Mouse (Mus musculus) testis, adult 2 months (tissue): Measurements from ENCODE around the gene Itgae. TPM values are rescaled to one million over a fixed set of nuclear protein-coding genes. Genes with fewer than 3 reads are reported as not detected.

ENCODE experiments used
- H3K27ac ChIP-seq: fragments of 200-500 bp; 2 replicates; pipeline ENCODE4 v1.5.1; 2012; ENCODE audit warnings: low read depth, low read length; ENCODE audit not compliant: control insufficient read depth, insufficient read depth
- H3K27me3 ChIP-seq: fragments of 200-500 bp; 2 replicates; pipeline ENCODE4 v1.6.1; 2012; ENCODE audit warnings: mild to moderate bottlenecking, low read length, moderate library complexity; ENCODE audit not compliant: control insufficient read depth, insufficient read depth
- H3K36me3 ChIP-seq: fragments of 200-500 bp; 2 replicates; pipeline ENCODE4 v1.6.1; 2012; ENCODE audit warnings: mild to moderate bottlenecking, low read length; ENCODE audit not compliant: control insufficient read depth, insufficient read depth
- H3K4me1 ChIP-seq: fragments of 200-500 bp; 2 replicates; pipeline ENCODE4 v1.6.1; 2012; ENCODE audit warnings: low read length; ENCODE audit not compliant: control insufficient read depth, insufficient read depth
- H3K4me3 ChIP-seq: fragments of 200-500 bp; 2 replicates; pipeline ENCODE4 v1.5.1; 2012; ENCODE audit warnings: low read depth, mild to moderate bottlenecking, low read length, moderate library complexity, mixed read lengths; ENCODE audit not compliant: control insufficient read depth
- CTCF ChIP-seq: fragments of 200-500 bp; IDR thresholded peaks from 2 replicates; pipeline ENCODE4 v1.5.1; 2012; ENCODE audit warnings: low read depth, mild to moderate bottlenecking, inconsistent platforms, low read length, moderate library complexity; ENCODE audit not compliant: control insufficient read depth, insufficient read depth, insufficient replicate concordance
- POLR2A ChIP-seq: fragments of 200-500 bp; IDR thresholded peaks from 2 replicates; pipeline ENCODE4 v1.6.1; 2012; ENCODE audit warnings: low read depth, mild to moderate bottlenecking, inconsistent platforms, low read length, moderate library complexity; ENCODE audit not compliant: control insufficient read depth
- polyA plus RNA-seq: library from polyadenylated mRNA; depleted of rRNA; stranded (reverse); fragments of >200 nt; gene quantifications from 2 replicates; pipeline ENCODE4 v1.2.3, GENCODE M21; 2012; rRNA removed

Gene Itgae
- polyA plus RNA-seq, 1 experiment, result 13.7 TPM

DNA sequence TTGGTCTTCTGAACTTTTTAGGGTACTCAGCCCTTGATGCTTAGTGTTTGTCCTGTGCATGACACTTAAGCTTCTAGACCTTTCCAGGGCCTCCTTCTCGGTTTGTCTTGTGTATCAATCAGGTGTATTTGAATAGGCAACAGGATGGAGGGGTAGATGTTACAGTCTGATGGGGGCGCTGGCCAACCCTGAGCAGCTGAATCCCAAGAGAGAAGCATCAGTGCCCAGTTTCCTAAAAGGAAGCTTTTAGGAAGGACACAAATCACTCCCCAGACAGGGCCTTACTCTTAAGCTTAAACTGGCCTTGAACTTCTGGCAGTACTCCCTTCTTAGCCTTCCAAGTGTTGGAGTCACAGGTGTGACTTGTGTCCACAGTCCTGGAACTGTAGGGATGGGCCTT lies 87.5 kb downstream of the Itgae start:
- TF ChIP-seq POLR2A, result no peak
- no peak for TF ChIP-seq CTCF
- H3K27ac ChIP-seq, result no peak overlapping the region
- peak overlapping the region; percentile 95 for H3K4me3 ChIP-seq
- H3K36me3 ChIP-seq, result no peaks in the 10 kb centered on the region
- H3K27me3 ChIP-seq, result no peaks in the 10 kb centered on the region
- peaks cover 6% of the 10 kb centered on the region for H3K4me1 ChIP-seq

DNA sequence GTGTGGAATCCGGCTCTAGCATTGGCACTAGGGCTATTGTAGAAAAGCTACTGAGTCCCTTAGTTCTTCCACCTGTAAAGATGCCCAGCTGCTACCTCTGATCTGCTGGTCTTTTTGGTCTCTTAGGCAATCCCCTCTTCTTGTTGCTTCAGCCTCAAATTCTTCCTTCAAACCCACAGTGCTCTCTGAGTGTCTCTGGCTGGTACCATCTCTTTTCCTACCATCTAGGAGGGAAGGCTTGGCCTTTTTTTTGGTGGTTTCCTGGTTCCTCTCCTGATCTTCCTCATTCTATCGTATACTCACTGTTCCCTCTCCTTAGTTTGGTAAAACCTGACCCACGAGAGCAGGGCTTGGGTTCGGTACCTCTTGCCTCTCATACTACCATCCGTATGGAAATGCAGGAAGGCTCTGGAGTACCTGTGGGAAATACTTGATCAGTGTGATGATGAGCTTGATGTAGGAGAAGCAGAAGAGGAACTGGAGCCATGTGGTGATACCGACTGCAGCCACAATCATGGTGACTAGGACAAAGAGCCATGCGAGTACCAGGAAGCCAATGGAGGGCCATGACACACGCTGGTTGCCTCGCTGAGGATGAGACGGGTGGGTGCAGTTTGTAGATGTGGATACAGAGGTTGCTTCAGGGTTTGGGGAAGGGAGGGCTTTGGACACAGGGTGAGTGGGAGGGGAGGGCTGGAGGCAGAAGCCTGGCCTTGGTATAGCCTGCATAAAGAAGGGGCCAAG lies 95.7 kb downstream of the Itgae start:
- Histone ChIP-seq H3K27me3 (no peaks in the 10 kb centered on the region), H3K27ac (no peak overlapping the region), H3K4me3 (no peak overlapping the region), H3K4me1 (no peaks in the 10 kb centered on the region), H3K36me3 (peaks cover 1% of the 10 kb centered on the region)
- TF ChIP-seq POLR2A (no peak), CTCF (no peak)

DNA sequence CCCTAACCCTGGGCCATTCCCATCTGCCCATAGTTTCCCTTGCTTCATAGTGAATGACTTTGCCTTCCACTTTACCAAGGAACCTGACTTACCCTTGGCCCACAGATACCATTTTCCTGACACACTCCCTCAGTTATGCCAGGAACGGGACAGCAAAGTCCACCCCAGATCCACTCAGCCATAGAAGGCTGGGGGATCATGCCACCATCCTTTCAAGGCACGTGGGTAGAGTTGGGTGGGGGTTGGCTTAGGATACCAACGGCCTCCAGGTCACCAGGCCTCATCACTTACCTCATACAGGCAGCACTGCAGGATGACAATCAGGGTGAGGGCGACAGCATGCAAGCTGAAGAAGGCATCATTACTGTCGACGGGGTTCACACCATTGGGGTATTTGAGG lies 96.8 kb downstream of the Itgae start:
- TF ChIP-seq CTCF, result no peak
- no peak for TF ChIP-seq POLR2A
- no peak overlapping the region for H3K27ac ChIP-seq
- no peak overlapping the region for H3K4me3 ChIP-seq
- H3K27me3 ChIP-seq, result no peaks in the 10 kb centered on the region
- H3K36me3 ChIP-seq, result peaks cover 3% of the 10 kb centered on the region
- no peaks in the 10 kb centered on the region for H3K4me1 ChIP-seq

DNA sequence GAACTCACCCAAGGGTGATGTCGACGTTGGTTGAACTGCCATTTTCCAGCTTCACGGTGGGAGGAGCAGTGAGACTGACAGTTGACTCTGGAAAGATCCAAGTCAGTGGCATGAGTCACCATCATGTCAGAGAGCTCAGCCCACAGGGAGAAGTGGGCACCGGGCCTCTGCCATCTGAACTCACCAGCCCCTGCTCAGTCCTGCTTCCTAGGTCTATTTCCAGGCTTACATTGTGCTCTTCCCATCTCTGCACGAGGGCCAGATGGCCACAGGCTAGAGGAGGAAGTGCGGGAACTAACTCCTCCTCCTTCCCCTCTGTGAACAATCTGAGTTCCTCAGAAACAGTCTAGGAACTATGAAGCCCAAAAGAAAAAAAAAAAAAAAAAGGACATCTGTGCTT lies 102.7 kb downstream of the Itgae start:
- H3K36me3 ChIP-seq, result peaks cover 3% of the 10 kb centered on the region
- H3K4me1 ChIP-seq, result no peaks in the 10 kb centered on the region
- no peak overlapping the region for H3K4me3 ChIP-seq
- H3K27ac ChIP-seq, result no peak overlapping the region
- no peaks in the 10 kb centered on the region for H3K27me3 ChIP-seq
- TF ChIP-seq POLR2A, result no peak
- TF ChIP-seq CTCF, result no peak

DNA sequence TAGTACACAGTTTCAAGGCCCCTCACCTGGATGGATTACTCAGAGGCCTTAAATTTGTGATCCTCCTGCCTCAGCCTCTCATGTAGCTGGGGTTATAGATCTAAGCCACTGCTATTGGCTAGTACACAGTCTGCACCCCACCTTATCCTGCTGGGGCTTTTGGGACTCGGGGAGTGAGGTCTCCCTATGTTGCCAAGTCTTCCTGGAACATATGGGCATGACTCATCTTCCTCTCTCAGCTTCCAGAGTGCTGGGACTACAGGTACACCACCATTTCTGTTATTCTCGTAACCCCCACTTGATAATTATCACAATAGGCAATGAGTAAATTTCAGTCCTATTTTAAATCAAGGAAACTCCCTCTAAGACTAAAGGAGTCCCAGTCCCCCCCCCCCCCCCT lies 104.1 kb downstream of the Itgae start:
- peaks cover 5% of the 10 kb centered on the region for H3K4me1 ChIP-seq
- TF ChIP-seq CTCF (no peak), POLR2A (no peak)
- no peaks in the 10 kb centered on the region for H3K27me3 ChIP-seq
- H3K4me3 ChIP-seq, result no peak overlapping the region
- H3K36me3 ChIP-seq, result peaks cover 3% of the 10 kb centered on the region
- H3K27ac ChIP-seq, result no peak overlapping the region

Other genes with a start within 250 kb of the Itgae start
- 4.8 and 4.9 TPM in 2 replicates for gene Atp2a3, start 129.4 kb upstream of the Itgae start, polyA plus RNA-seq
- gene P2rx1, start 91.5 kb upstream of the Itgae start, polyA plus RNA-seq, result 0.44 and 6.8 TPM in 2 replicates
- 0.96 and 1.1 TPM in 2 replicates for gene Camkk1, start 71.6 kb upstream of the Itgae start, polyA plus RNA-seq
- 1.6 and 1.8 TPM in 2 replicates for gene Ncbp3, start 42.8 kb upstream of the Itgae start, polyA plus RNA-seq
- 256 and 297 TPM in 2 replicates for gene Haspin, start 47.7 kb downstream of the Itgae start, polyA plus RNA-seq
- 0.54 and 1.00 TPM in 2 replicates for gene P2rx5, start 69.8 kb downstream of the Itgae start, polyA plus RNA-seq
- gene Emc6, start 86.5 kb downstream of the Itgae start, polyA plus RNA-seq, result 33.1 and 36.0 TPM in 2 replicates
- 8.7 and 14.5 TPM in 2 replicates for gene Tax1bp3, start 86.5 kb downstream of the Itgae start, polyA plus RNA-seq
- gene Ctns, start 108.5 kb downstream of the Itgae start, polyA plus RNA-seq, result 17.8 and 18.3 TPM in 2 replicates
- gene Shpk, start 108.9 kb downstream of the Itgae start, polyA plus RNA-seq, result 1.8 and 2.0 TPM in 2 replicates
- 0.17 and 1.6 TPM in 2 replicates for gene Trpv1, start 143.7 kb downstream of the Itgae start, polyA plus RNA-seq
- 0.04 and 0.05 TPM in 2 replicates for gene Trpv3, start 176.8 kb downstream of the Itgae start, polyA plus RNA-seq
- 3.1 and 3.6 TPM in 2 replicates for gene Aspa, start 239.0 kb downstream of the Itgae start, polyA plus RNA-seq
- gene Gm49340, start 239.2 kb downstream of the Itgae start, polyA plus RNA-seq, result 0.40 and 0.59 TPM in 2 replicates
- gene Spata22, start 239.2 kb downstream of the Itgae start, polyA plus RNA-seq, result 6.1 and 8.5 TPM in 2 replicates